Mouse (Mus musculus) forebrain, postnatal 0 days (tissue): Measurements from ENCODE around the gene Olfr1. TPM values are rescaled to one million over a fixed set of nuclear protein-coding genes. Genes with fewer than 3 reads are reported as not detected.

ENCODE experiments used
- ATAC-seq: fragments of 200-750 bp; cut with Nextera tagmentation; 2 replicates; pipeline ENCODE4 v1.8.0; 2017; ENCODE audit warnings: mild to moderate bottlenecking, moderate library complexity
- DNase-seq: peaks from one replicate; pipeline ENCODE4 v3.0.0-alpha.2; 2015
- H3K27ac ChIP-seq: fragments of 300-500 bp; sonication (generic); 2 replicates; pipeline ENCODE4 v1.5.1; 2014; ENCODE audit warnings: low read depth, mild to moderate bottlenecking, antibody characterized with exemption, low read length, moderate library complexity, mixed read lengths
- H3K27me3 ChIP-seq: fragments of 300-500 bp; sonication (generic); 2 replicates; pipeline ENCODE4 v1.6.1; 2014; ENCODE audit warnings: mild to moderate bottlenecking, low read length, mixed read lengths; ENCODE audit not compliant: insufficient read depth
- H3K36me3 ChIP-seq: fragments of 300-500 bp; sonication (generic); 2 replicates; pipeline ENCODE4 v1.6.1; 2014; ENCODE audit warnings: mild to moderate bottlenecking, moderate library complexity; ENCODE audit not compliant: insufficient read depth
- H3K4me1 ChIP-seq: fragments of 300-500 bp; sonication (generic); 2 replicates; pipeline ENCODE4 v1.6.1; 2014; ENCODE audit warnings: antibody characterized with exemption; ENCODE audit not compliant: insufficient read depth
- H3K4me2 ChIP-seq: fragments of 300-500 bp; sonication (generic); 2 replicates; pipeline ENCODE4 v1.6.1; 2014; ENCODE audit warnings: low read depth, mild to moderate bottlenecking, moderate library complexity
- H3K4me3 ChIP-seq: fragments of 300-500 bp; sonication (generic); 2 replicates; pipeline ENCODE4 v1.5.1; 2014; ENCODE audit warnings: low read depth, low read length, mixed read lengths
- H3K9ac ChIP-seq: fragments of 300-500 bp; sonication (generic); 2 replicates; pipeline ENCODE4 v1.6.1; 2014; ENCODE audit warnings: mild to moderate bottlenecking
- H3K9me3 ChIP-seq: fragments of 300-500 bp; sonication (generic); 2 replicates; pipeline ENCODE4 v1.6.1; 2016; ENCODE audit warnings: low read length
- CTCF ChIP-seq: sonication (generic); IDR thresholded peaks from 2 replicates; pipeline ENCODE4 v1.5.1; 2016; ENCODE audit warnings: antibody characterized with exemption, control low read depth, low read depth
- WGBS: fragments of 180-500 bp; shearing (Covaris S2); extraction: QIAGEN DNeasy Blood & Tissue Kit; methylation state at CpG from one replicate; pipeline ENCODE4 v1.1.7; 2014; 5-methylcytosine and 5-hydroxymethylcytosine counted together
- polyA plus RNA-seq: library from polyadenylated mRNA; unstranded; fragments of >200 nt; fragmentation: Nextera tagmentation; extraction: Ambion mirVana; gene quantifications from 2 replicates; pipeline ENCODE4 v1.2.1, GENCODE M21; 2015
- total RNA-seq: library from RNA; depleted of rRNA; stranded (reverse); fragments of >200 nt; gene quantifications from 2 replicates; pipeline ENCODE4 v1.2.3, GENCODE M21; 2014; rRNA removed

Olfr1 gene
- total RNA-seq (not detected in 2 replicates), polyA plus RNA-seq (not detected in 2 replicates)

GRCm38 (mm10) chr11:73399514-73399913 lies at the start of gene Olfr1:
Olfr1 (minus strand) TSS chr11:73399614.
- no peaks in the 10 kb centered on the region for H3K4me1 ChIP-seq
- H3K27me3 ChIP-seq: no peaks in the 10 kb centered on the region
- DNase-seq (no peak), ATAC-seq (no peak)
- TF ChIP-seq CTCF: no peak
- no peak within 1 kb of the TSS for H3K27ac ChIP-seq
- no peak within 1 kb of the TSS for H3K4me2 ChIP-seq
- no peaks in the 10 kb centered on the region for H3K9me3 ChIP-seq
- H3K4me3 ChIP-seq: no peak within 1 kb of the TSS
- H3K9ac ChIP-seq: no peak within 1 kb of the TSS
- no peaks in the 10 kb centered on the region for H3K36me3 ChIP-seq

DNA sequence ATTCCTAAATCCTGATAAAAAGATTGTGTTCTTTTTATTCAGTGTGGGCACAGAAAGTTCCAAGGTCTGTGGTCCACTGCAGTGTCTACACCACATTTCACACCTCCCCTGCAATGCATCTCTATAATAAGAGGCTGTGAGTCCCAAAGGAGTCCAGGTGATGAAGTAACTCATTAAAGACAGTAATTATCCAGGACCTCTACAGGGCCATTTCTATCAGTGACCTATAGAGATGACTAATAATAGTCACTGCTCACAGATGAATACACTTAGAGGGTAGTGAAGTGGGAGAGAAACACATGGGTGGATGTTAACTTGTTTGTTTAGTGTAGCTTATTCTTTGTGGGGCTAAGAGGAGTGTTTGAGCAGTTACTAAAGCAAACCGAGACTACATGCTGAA lies 29.0 kb upstream of the Olfr1 start, which contains the start of gene Olfr378:
Gene Olfr378 (minus strand): TSS at position 101 of the 400 bp plus-strand sequence.
- H3K27ac ChIP-seq: no peak within 1 kb of the TSS
- TF ChIP-seq CTCF: no peak
- DNase-seq (no peak), ATAC-seq (no peak)
- no peaks in the 10 kb centered on the region for H3K4me1 ChIP-seq
- H3K9ac ChIP-seq: no peak within 1 kb of the TSS
- no peaks in the 10 kb centered on the region for H3K9me3 ChIP-seq
- 97% methylated on average over 1 of the region's 1 CpGs for WGBS
- no peaks in the 10 kb centered on the region for H3K36me3 ChIP-seq
- no peak within 1 kb of the TSS for H3K4me2 ChIP-seq
- H3K27me3 ChIP-seq: no peaks in the 10 kb centered on the region
- no peak within 1 kb of the TSS for H3K4me3 ChIP-seq

- 75% methylated on average over 4 of the region's 4 CpGs for WGBS
- no peak overlapping the region for H3K4me2 ChIP-seq
- no peaks in the 10 kb centered on the region for H3K36me3 ChIP-seq
- no peak for TF ChIP-seq CTCF
- no peak overlapping the region for H3K27ac ChIP-seq
- H3K4me1 ChIP-seq: no peaks in the 10 kb centered on the region
- H3K9ac ChIP-seq: no peak overlapping the region
- no peaks in the 10 kb centered on the region for H3K9me3 ChIP-seq
- DNase-seq (no peak), ATAC-seq (no peak)
- no peak overlapping the region for H3K4me3 ChIP-seq
- no peaks in the 10 kb centered on the region for H3K27me3 ChIP-seq
Observed at GRCm38 (mm10) chr11:73395374-73395773, 4.0 kb downstream of the Olfr1 start.

DNA sequence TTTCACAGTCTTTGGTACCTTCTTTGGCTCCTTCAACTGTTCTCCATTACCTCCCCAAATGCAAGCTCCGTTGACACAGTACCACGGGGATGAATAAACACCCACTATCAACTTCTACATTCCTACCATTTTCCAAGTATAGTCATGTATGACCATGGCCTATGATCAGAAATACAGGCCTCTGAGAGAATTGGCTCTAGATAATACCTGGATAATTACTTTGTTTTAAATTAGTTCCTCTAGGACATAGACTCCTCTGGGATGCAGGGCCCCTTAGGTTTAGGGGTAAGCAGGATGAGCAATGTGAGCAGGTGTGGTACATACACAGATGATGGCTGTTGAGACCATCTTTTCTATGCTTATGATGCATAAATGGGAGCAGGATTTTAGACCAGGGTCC lies 28.5 kb downstream of the Olfr1 start, which contains the start of gene Olfr376:
Gene Olfr376 (plus strand): TSS at position 301 of the 400 bp plus-strand sequence.
- no peak for DNase-seq
- 94% methylated on average over 2 of the region's 2 CpGs for WGBS
- TF ChIP-seq CTCF: no peak
- Histone ChIP-seq H3K9ac (no peak within 1 kb of the TSS), H3K4me3 (no peak within 1 kb of the TSS), H3K36me3 (no peaks in the 10 kb centered on the region), H3K4me1 (no peaks in the 10 kb centered on the region), H3K9me3 (no peaks in the 10 kb centered on the region), H3K4me2 (no peak within 1 kb of the TSS), H3K27me3 (no peaks in the 10 kb centered on the region), H3K27ac (no peak within 1 kb of the TSS)
- no peak for ATAC-seq

- ATAC-seq (no peak), DNase-seq (no peak)
- Histone ChIP-seq H3K27me3 (no peaks in the 10 kb centered on the region), H3K36me3 (no peaks in the 10 kb centered on the region), H3K9ac (no peak within 1 kb of the TSS), H3K4me3 (no peak within 1 kb of the TSS), H3K9me3 (no peaks in the 10 kb centered on the region), H3K4me1 (no peaks in the 10 kb centered on the region), H3K27ac (no peak within 1 kb of the TSS), H3K4me2 (no peak within 1 kb of the TSS)
- 47% methylated on average over 3 of the region's 3 CpGs for WGBS
- no peak for TF ChIP-seq CTCF
Observed at GRCm38 (mm10) chr11:73350483-73350882, 48.9 kb downstream of the Olfr1 start, which contains the start of gene Olfr20. Olfr20 (plus strand) TSS chr11:73350783.

Other genes starting within 250 kb of the Olfr1 start
- 0.46 and 0.57 TPM in 2 replicates for gene P2rx5, start 239.2 kb downstream of the Olfr1 start, total RNA-seq
- gene P2rx5, start 239.2 kb downstream of the Olfr1 start, polyA plus RNA-seq: 0.69 TPM in 2 replicates
- gene Emc6, start 222.6 kb downstream of the Olfr1 start, total RNA-seq: 127 and 153 TPM in 2 replicates
- gene Emc6, start 222.6 kb downstream of the Olfr1 start, polyA plus RNA-seq: 182 and 219 TPM in 2 replicates
- gene Tax1bp3, start 222.5 kb downstream of the Olfr1 start, total RNA-seq: 52.2 and 59.5 TPM in 2 replicates
- gene Tax1bp3, start 222.5 kb downstream of the Olfr1 start, polyA plus RNA-seq: 122 and 137 TPM in 2 replicates
- gene Ctns, start 200.6 kb downstream of the Olfr1 start, total RNA-seq: 15.3 and 17.0 TPM in 2 replicates
- gene Ctns, start 200.6 kb downstream of the Olfr1 start, polyA plus RNA-seq: 9.6 and 12.7 TPM in 2 replicates
- 0.85 and 1.8 TPM in 2 replicates for gene Shpk, start 200.2 kb downstream of the Olfr1 start, total RNA-seq
- gene Shpk, start 200.2 kb downstream of the Olfr1 start, polyA plus RNA-seq: 1.5 and 2.2 TPM in 2 replicates
- 0.38 TPM in 2 replicates for gene Trpv1, start 165.3 kb downstream of the Olfr1 start, total RNA-seq
- 0.22 and 0.38 TPM in 2 replicates for gene Trpv1, start 165.3 kb downstream of the Olfr1 start, polyA plus RNA-seq
- gene Trpv3, start 132.2 kb downstream of the Olfr1 start, total RNA-seq: 0.29 and 0.31 TPM in 2 replicates
- gene Trpv3, start 132.2 kb downstream of the Olfr1 start, polyA plus RNA-seq: 0.05 and 0.13 TPM in 2 replicates
- 3.5 and 4.3 TPM in 2 replicates for gene Aspa, start 70.0 kb downstream of the Olfr1 start, total RNA-seq
- gene Aspa, start 70.0 kb downstream of the Olfr1 start, polyA plus RNA-seq: 4.0 and 4.1 TPM in 2 replicates
- gene Gm49340, start 69.9 kb downstream of the Olfr1 start, total RNA-seq: not detected in 2 replicates
- not detected in 2 replicates for gene Gm49340, start 69.9 kb downstream of the Olfr1 start, polyA plus RNA-seq
- 0.15 TPM in 1 of 2 replicates, not detected in the other for gene Spata22, start 69.9 kb downstream of the Olfr1 start, total RNA-seq
- 0.12 TPM in 1 of 2 replicates, not detected in the other for gene Spata22, start 69.9 kb downstream of the Olfr1 start, polyA plus RNA-seq
- gene Olfr20, start 48.8 kb downstream of the Olfr1 start, total RNA-seq: not detected in 2 replicates
- gene Olfr20, start 48.8 kb downstream of the Olfr1 start, polyA plus RNA-seq: not detected in 2 replicates
- gene Olfr376, start 28.4 kb downstream of the Olfr1 start, total RNA-seq: not detected in 2 replicates
- gene Olfr376, start 28.4 kb downstream of the Olfr1 start, polyA plus RNA-seq: not detected in 2 replicates
- gene Olfr378, start 28.9 kb upstream of the Olfr1 start, total RNA-seq: not detected in 2 replicates
- not detected in 2 replicates for gene Olfr378, start 28.9 kb upstream of the Olfr1 start, polyA plus RNA-seq
- gene Olfr380, start 57.9 kb upstream of the Olfr1 start, total RNA-seq: not detected in 2 replicates
- gene Olfr380, start 57.9 kb upstream of the Olfr1 start, polyA plus RNA-seq: not detected in 2 replicates
- not detected in 2 replicates for gene Olfr381, start 92.0 kb upstream of the Olfr1 start, total RNA-seq
- not detected in 2 replicates for gene Olfr381, start 92.0 kb upstream of the Olfr1 start, polyA plus RNA-seq
- not detected in 2 replicates for gene Olfr382, start 117.6 kb upstream of the Olfr1 start, total RNA-seq
- gene Olfr382, start 117.6 kb upstream of the Olfr1 start, polyA plus RNA-seq: not detected in 2 replicates
- not detected in 2 replicates for gene Olfr385, start 193.4 kb upstream of the Olfr1 start, total RNA-seq
- not detected in 2 replicates for gene Olfr385, start 193.4 kb upstream of the Olfr1 start, polyA plus RNA-seq
- gene Olfr384, start 199.0 kb upstream of the Olfr1 start, total RNA-seq: not detected in 2 replicates
- not detected in 2 replicates for gene Olfr384, start 199.0 kb upstream of the Olfr1 start, polyA plus RNA-seq